Mouse (Mus musculus): ENCODE measurements around the gene Nptx2.

The Nptx2 gene

DNA sequence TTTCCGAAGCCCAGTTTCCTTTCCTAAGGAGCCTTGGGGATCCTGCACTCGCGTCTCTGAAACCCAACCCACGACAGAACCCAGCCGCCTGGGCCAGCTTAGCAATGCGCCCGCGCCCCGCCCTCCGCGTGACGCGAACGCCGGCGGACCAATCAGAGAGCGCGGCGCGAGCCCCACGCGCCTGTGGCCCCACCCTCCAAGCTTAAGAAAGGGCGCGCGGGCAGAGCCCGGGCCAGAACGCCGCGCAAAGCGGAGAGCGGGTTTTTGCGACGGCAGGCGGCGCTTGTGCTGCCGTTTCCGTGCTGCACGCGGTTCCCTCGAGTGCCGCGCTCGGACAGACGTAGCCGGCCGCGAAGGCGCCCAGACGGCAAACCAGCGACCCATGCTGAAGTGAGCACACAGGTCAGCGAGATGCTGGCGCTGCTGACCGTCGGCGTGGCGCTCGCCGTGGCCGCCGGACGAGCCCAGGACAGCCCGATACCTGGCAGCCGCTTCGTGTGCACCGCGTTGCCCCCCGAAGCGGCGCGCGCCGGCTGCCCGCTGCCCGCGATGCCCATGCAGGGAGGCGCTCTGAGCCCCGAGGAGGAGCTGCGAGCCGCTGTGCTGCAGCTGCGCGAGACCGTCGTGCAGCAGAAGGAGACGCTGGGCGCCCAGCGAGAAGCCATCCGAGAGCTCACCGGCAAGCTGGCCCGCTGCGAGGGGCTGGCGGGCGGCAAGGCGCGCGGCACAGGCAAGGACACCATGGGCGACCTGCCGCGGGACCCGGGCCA, at the start of gene Nptx2:
Gene Nptx2 (plus strand): TSS at position 250 of the 770 bp plus-strand sequence.
- DNase-seq (ENCODE audit: low spot score in 2 of 2), result no peak

DNA sequence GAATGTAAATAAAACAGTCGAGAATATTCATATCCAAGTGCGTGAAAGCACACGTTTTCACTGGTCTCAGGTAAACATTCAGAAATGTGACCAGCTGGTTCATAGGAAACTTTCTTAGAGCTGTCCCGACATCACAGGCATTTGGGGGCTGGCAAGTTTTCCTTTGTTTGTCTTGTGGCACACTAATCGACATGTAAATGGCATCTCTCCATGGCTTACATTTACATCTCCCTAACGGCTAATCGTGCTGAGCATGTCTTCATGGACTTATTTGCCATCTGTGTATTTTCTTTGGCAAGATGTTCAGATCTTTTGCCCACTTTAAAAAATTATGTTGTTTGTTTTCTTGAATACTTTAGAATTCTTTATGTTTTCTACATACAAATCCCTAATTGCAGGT, 49.2 kb upstream of the Nptx2 start:
- DNase-seq (ENCODE audit: low spot score in 2 of 2), result no peak

DNA sequence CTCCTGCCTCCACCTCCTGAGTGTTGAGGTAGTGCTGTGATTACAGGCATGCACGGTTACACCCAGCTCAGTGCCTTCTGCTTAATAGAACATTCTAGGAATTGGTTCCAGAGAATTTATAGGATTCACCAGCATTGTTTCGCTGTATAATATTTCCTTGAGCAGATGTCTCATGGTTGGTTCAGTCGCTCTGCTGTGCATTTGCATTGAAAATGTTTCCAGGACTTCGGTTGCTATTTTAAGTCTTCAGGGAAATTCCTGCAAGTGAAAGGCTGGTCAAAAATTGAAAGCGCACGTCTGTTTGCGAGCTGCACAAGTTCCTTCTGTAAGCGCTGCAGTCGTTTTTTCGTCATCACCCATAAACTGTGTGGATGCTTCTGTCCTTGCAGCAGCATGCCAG, 41.5 kb upstream of the Nptx2 start:
- DNase-seq (ENCODE audit: low spot score in 2 of 2), result no peak

DNA sequence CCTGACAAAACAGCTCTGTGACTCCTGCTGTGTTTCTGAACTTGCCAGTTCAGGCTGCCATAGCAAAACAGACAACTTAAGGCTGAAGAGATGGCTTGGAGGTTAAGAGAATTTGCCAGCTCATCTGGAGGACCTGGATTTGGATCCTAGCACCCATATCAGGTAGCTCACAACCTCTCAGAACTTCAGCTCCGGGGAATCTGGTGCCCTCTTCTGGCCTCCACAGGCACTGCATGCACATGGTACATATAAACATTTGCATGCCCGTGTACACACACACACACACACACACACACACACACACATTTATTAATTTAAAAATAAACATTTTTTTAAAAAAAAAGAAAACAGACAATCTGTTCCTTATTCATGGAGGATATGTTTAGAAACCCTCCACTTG, 40.0 kb upstream of the Nptx2 start:
- DNase-seq (ENCODE audit: low spot score in 2 of 2), result no peak

DNA sequence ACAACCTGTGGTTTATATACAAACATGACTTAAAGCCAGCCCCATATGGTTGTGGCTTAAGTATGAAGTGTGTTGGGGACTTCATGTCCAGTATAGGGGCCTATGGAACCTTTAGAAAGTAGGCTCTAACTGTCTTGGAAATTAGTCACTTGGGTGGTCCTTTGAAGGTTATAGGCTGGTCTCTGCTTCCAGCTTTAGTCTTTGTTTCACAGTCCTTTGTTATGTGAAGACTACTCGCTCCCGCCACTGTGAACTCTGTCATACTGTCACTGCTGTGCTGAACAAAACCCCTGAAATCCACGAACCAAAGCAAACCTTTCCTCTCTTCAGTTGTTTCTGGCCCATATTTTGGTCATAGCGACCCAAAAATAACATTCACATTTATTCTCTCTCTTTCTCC, 39.5 kb upstream of the Nptx2 start:
- no peak for DNase-seq (ENCODE audit: low spot score in 2 of 2)

DNA sequence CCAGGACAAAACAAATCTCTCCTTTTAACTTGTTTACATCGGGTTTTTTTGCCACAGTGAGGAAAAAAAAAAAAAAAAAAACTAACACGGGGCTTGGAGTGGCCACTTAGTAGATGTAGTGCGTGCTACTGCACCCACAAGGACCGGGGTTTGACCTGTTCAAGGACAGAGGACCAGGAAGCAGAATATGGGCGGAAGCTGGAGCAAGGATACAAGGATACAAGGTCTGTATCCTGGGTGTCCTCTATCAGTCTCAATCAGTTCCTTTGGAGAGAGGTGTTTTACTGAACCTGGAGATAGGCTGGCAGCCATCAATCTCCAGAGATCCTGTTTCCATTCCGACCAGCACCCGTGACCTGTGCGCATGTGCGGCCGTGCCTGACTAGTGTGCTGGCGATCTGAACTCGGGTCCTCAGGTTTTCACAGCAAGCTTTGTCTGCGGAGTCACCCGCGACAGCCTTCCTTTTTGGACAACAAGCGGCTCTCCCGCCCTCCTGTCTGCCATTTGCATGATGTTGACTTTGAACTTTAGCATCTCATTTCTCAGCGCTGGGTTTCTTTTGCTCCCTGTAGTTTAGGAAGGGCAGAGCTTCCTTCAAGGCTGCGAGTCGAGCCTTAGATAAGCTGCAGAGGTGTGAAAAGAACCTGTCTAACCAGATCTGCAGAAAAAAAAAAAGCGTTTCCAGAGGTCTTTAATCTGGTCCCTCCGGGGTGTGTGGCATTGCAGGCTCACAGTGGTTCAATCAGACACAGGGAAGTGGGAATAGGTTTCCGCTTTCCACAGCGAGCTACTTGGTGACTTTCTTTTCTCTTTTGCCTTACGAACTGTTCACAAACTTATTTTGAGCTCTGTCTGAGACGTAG, 38.8 kb upstream of the Nptx2 start:
- no peak for DNase-seq (ENCODE audit: low spot score in 2 of 2)

DNA sequence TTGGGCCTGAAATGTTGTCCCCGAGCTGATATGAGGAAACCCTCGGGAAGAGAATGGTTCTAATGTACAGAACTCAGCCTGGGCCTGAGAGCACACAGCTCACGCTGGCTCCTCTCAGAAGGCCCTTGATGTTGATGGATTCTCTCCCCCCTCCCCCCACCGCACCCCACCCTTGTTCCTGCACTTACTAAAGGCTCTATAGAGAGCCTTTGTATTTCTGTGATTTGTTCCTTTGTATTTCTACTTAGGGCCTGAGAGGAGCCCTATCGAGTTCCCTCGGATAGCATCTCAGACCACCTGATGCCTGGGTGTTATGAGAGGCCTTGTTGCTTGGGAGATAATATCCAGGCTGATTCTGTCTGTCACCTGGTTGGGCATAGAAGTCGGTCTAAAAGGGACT, 36.3 kb upstream of the Nptx2 start:
- no peak for DNase-seq (ENCODE audit: low spot score in 2 of 2)

DNA sequence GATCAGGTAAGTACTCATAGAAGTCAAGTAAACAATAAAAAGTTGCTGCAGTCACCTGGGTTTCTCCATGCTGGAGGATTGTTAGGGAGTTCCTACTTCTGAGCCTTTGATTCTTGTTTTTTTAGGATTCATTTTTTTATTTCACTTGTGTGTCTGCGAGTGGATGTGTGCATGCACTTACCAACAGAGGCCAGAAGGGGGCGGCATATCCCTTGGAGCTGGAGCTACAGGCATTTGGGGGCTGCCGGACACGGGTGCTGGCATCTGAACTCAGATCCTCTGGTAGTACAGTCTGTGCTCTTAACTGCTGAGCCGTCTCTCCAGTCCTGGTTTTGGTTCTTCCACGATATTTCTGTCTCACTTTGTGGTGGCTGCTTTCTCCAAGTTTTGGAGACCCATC, 31.0 kb upstream of the Nptx2 start:
- no peak for DNase-seq (ENCODE audit: low spot score in 2 of 2)

DNA sequence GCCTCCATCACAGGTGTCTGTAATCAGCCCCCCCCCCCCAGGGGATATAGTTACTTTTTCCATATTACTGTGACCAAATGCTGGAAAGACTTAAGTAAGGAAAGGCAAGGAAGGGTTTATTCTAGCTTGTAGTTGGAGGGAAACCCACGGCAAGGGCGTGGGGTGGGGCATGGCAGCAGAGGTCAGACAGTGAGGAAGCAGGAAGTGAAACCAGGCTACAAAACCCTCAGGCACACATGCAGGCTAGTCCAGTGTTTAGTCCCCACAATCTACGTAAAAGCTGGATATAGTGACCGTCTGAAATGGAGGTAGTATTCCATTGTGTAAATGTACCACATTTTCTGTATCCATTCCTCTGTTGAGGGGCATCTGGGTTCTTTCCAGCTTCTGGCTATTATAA, 30.5 kb upstream of the Nptx2 start:
- no peak for DNase-seq (ENCODE audit: low spot score in 2 of 2)

DNA sequence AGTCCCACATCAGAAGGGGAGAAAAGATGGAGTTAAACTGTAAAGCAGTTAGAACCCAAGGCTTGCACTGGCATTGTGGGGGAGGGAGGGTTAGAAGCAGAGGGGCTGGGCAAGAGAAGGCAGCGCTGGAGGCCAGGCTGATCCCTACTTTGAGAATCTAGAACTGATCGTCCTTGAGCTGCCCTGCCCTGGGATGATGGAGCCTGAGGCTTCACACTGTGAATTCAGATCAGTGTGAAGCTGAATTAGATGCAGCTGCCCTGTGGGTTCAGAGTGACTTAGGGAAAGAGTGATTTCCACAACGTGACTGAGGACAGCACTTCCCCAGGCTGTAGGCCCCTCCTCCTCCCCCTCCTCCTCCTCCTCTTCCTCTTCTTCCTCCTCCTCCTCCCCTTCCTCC, 25.6 kb upstream of the Nptx2 start:
- no peak for DNase-seq (ENCODE audit: low spot score in 2 of 2)

DNA sequence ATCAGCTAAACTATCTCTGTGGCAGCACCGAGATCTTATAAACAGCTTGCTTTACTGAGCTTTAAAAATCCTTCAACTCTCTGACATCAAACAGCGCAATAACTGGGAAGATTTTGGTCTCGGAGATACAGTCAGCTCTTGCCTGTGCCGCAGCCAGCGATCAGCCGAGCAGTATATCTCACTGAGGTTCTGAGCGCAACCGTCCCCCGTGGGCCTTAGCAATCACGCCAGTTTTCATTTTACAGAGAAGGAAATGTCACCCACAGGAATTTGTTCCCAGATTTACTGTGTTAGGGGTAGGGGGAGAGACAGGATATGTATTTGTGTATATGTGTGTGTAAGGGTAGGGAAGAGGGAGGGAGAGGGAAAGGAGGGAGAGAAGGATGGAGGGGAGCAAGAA, 20.9 kb upstream of the Nptx2 start:
- no peak for DNase-seq (ENCODE audit: low spot score in 2 of 2)

DNA sequence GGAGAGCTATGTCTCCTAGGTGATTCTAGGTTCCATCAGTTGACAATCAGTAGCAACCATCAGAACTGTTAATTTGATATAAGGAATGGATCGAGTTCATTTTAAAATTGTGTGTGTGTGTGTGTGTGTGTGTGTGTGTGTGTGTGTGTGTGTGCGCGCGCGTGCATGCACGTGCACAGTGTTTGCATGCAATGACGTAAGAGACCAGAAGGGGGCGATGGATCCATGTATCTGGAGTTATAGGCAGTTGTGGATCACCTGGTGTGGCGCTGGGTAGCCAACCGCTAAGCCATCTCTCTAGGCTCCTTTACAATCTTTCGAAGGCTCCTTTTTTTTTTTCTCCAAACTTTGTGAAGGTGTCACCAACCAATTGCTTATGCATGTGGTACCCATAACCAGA, 16.6 kb upstream of the Nptx2 start:
- DNase-seq (ENCODE audit: low spot score in 2 of 2), result no peak

DNA sequence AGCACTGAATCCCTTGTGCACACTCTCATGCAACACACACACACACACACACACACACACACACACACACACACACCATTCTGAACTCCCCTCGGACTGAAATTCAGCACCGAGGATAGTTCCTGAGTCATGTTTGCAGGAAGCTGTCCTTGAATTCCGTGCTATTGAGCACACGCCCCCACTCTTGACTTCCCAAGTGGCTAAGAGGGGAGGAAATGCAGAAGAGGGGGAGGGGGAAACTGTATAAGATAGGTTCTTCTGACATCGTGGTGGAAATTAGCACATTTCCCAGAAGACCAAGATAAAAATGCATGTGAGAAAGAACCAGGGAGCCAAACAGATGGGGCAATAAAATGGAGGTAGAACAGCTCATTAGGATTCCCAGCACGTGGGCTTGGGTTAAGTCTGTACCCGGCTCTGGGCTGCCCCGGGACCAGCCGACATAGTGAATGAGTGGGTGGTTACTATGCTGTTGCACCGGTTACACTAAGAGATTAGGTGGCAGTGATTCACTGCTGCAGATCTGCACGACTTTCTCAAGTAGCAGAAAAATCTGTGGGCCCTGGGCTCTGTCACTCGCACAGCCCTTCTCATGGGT, 2.9 kb upstream of the Nptx2 start:
- DNase-seq (ENCODE audit: low spot score in 2 of 2), result no peak

DNA sequence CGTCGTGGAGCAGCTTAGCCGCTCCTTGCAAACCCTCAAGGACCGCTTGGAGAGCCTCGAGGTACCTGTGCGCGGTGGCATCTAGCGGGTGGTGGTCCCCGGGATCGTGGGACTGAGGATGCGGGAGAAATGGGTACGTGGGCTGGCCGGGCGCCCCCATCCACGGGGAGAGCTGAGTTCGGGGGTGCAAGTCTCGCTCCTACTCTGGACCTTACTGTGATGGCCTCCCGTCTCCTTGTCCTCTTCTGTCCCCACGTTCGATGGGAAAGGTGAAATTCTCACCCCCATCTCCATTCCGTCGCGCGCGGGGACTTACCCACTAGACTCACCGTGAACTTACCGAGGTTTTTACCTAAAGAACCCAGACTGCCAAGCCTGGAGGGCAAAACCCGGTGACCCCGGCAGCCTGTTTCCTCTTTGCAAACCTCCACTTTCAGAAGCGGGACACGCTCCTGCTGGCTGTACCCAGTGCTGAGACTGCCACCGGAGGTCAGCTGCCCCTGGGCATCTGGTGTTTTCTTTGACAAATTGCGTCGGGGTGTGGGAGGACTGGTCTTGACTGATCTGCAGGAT, 807 bp downstream of the Nptx2 start:
- no peak for DNase-seq (ENCODE audit: low spot score in 2 of 2)

DNA sequence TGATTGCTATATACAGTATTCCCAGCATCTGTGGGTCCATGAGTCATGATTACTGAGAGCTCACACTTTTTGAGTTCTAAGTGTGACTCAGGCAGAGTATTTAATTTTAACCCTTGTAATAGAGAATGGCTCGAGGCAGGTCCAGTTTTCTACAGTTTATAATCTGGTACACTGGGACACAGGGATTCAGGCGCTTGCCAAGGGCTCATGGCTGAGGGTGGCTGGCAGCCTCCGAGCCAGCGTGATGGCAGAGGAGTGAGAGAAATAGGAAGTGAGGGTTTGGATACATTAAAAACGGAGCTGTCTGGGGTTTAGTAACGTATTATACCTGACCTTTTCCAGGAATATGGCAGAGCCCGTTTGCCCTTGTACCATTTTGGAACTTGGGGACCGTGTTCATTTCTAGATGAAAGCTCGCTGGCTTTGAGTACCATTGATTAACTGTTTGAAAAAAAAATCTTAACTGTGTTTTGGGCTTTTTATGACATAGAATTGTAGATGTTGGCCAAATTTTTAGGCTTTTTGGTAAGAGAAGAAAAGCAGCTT, 1.7 kb downstream of the Nptx2 start:
- DNase-seq (ENCODE audit: low spot score in 2 of 2), result no peak

DNA sequence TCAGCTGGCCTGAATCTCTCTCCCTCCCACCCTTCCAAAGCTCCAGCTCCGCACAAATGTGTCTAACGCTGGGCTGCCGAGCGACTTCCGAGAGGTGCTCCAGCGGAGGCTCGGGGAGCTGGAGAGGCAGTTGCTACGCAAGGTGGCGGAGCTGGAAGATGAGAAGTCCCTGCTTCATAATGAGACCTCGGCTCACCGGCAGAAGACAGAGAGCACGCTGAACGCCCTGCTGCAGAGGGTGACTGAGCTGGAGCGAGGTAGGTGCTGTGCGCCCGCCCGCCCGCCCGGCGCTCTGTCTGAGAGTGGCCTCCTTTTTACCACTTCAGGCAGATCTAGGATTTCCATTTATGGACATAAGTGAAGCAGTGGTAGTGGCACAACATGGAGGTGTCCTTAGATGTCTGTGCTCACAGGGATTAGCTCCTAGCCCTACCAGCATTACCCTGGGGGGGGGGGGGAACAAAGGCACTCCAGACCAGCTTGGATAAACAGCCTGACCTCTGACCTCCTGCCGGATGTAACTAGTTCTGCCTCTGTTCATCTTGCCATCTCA, 2.5 kb downstream of the Nptx2 start:
- DNase-seq (ENCODE audit: low spot score in 2 of 2), result no peak

DNA sequence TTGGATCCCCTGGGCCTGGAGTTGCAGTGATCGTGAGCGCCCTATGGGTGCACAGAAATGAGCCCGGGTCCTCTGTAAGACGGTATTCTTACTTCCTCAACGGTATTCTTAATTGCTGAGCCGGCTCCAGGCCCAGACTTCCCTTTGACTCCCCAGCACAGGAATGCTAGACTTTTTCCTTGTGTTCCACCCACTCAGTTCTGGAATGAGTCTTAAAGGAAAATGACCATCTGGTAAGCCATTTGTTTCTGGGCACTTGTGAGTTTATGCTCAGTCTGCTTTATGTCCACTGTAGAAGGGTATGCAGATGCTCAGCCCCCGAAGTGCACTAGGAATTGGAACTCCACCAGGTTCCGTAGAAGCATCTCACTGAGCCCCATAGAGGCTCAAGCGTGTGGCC, 4.3 kb downstream of the Nptx2 start:
- no peak for DNase-seq (ENCODE audit: low spot score in 2 of 2)

DNA sequence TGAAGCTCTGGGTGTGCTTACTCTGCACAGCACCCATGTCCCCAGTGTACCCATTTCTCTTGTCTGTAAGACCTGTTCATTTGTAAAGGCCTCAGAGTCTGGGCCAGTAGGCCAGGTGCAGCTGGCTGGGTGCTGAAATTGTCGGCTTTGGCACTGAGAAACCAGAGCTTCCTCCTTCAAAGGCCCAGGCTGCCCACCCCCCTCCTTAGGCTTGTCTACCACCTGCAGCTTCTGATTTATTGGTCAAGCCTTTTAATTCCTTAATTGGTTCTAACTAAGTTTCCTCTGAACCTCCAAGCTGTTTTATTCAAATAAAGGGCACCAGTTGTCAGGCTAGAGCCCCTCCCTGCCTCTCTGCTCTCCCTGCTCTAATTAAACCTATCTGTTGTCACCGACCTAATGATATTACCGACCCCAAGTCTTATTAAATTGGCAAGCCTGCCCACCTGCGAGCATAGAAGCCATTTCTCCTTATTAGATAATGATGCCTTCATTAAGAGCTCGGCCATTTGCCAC, 5.0 kb downstream of the Nptx2 start:
- no peak for DNase-seq (ENCODE audit: low spot score in 2 of 2)

DNA sequence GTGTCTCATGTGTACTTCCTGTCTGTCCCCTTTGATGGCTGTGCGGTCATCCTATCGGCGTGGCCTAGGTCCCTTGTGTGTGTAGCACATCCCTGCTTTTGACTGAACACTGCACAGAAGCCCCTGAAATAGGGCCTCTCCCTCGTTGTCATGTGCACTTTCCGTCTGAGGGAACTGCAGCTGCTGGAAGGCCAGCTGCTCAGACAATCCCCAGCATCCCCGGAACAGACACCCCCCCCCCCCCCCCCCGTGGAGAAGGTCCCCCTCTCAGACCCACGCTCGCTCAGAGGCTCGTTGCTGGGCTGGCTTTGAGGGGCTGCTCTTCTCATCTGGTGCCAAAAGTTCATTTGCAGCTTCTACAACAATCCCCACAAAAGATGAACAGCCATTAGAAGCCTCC, 11.0 kb downstream of the Nptx2 start:
- DNase-seq (ENCODE audit: low spot score in 2 of 2), result no peak

DNA sequence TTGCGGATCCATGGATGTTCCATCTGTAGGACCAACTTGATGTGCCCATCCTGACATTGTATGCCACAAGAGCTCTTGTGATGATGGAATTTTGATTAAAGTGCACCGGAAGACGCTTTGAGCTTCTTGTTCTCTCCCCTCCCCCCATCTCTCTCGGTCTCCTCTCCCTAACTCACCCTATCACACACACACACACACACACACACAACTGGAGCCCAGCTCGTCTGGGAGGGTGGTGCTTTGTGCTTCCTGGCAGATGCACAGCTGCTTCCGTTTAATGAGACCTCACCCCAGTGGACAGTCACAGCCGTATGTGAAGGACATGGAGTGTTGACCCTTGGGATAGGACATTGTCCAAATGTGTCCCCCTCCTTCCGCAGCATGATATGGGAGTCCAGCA, 11.7 kb downstream of the Nptx2 start:
- no peak for DNase-seq (ENCODE audit: low spot score in 2 of 2)

DNA sequence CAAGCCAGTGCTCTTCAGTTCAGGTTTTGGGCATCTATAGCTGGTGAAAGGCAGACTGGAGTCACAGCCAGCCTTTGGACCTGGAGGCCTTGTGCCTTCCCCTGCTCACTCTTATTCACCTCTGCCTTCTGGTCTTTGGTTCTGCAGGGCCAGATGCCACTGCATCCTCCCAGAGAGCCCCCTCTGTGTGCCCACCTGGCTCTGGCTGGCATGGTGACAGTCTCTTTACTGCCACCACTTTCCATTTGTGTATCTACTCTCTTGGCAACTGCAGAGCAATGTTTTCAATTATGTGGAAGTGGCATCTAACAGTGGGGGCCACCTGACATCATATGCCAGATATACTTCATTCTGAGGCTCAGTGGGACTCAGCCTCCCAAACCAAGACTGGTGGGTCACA, 12.8 kb downstream of the Nptx2 start:
- no peak for DNase-seq (ENCODE audit: low spot score in 2 of 2)

DNA sequence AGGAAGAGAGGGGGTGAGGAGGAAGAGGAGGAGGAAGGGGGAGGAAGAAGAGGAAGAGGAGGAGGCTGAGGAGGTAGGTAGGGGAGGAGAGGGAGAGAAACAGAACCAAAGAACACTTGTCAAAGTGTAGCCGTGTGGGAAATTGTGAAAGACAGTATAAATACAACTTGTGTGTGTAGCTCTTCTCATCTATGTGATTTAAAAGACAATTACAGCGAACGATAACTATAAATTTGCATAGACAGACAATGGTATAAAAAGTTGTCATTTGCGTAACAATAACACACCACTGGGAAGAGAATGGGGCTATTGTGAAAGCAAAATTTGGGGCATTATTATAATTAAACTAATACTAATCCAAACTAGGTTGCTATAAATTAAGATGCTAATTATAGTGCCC, 20.0 kb downstream of the Nptx2 start:
- no peak for DNase-seq (ENCODE audit: low spot score in 2 of 2)

All from natural killer cell, adult 2 months (primary cell).